Mouse (Mus musculus) liver, embryonic 16.5 days (tissue): ENCODE results near the gene Dsp. TPM values are rescaled to one million over a fixed set of nuclear protein-coding genes. Genes with fewer than 3 reads are reported as not detected.

Experiments used
- ATAC-seq: fragments of 200-750 bp; cut with Nextera tagmentation; 2 replicates; pipeline ENCODE4 v1.8.0; 2017; ENCODE audit warnings: low read depth, mild to moderate bottlenecking, moderate number of reproducible peaks, moderate library complexity
- H3K27ac ChIP-seq: fragments of 300-500 bp; sonication (generic); 2 replicates; pipeline ENCODE4 v1.5.1; 2014; ENCODE audit warnings: mild to moderate bottlenecking, low read length
- H3K27me3 ChIP-seq: fragments of 300-500 bp; sonication (generic); 2 replicates; pipeline ENCODE4 v1.6.1; 2014; ENCODE audit warnings: low read depth, low read length, mixed read lengths; ENCODE audit not compliant: control insufficient read depth, insufficient read depth
- H3K36me3 ChIP-seq: fragments of 300-500 bp; sonication (generic); 2 replicates; pipeline ENCODE4 v1.6.1; 2014; ENCODE audit warnings: mild to moderate bottlenecking; ENCODE audit not compliant: control insufficient read depth, insufficient read depth
- H3K4me1 ChIP-seq: fragments of 300-500 bp; sonication (generic); 2 replicates; pipeline ENCODE4 v1.6.1; 2014; ENCODE audit warnings: low read depth, low read length, mixed read lengths; ENCODE audit not compliant: control insufficient read depth
- H3K4me2 ChIP-seq: fragments of 300-500 bp; sonication (generic); 2 replicates; pipeline ENCODE4 v1.6.1; 2014; ENCODE audit warnings: low read depth, low read length, mixed read lengths
- H3K4me3 ChIP-seq: fragments of 300-500 bp; sonication (generic); 2 replicates; pipeline ENCODE4 v1.5.1; 2014; ENCODE audit warnings: low read depth, mild to moderate bottlenecking, low read length
- H3K9ac ChIP-seq: fragments of 300-500 bp; sonication (generic); 2 replicates; pipeline ENCODE4 v1.6.1; 2014; ENCODE audit warnings: low read depth, low read length
- H3K9me3 ChIP-seq: fragments of 300-500 bp; sonication (generic); replicated peaks from 2 replicates; pipeline ENCODE4 v1.6.1; 2016; ENCODE audit warnings: low read length; ENCODE audit not compliant: control insufficient read depth
- WGBS: fragments of 180-500 bp; shearing (Covaris S2); extraction: QIAGEN DNeasy Blood & Tissue Kit; methylation state at CpG from one replicate; pipeline ENCODE4 v1.1.7; 2014; ENCODE audit not compliant: insufficient replicate concordance; 5-methylcytosine and 5-hydroxymethylcytosine counted together
- polyA plus RNA-seq: library from polyadenylated mRNA; unstranded; fragments of >200 nt; fragmentation: Nextera tagmentation; extraction: Ambion mirVana; gene quantifications from 2 replicates; pipeline ENCODE4 v1.2.1, GENCODE M21; 2015

Gene Dsp
- polyA plus RNA-seq, 1 experiment from 2014 or later = 2.1 TPM

DNA sequence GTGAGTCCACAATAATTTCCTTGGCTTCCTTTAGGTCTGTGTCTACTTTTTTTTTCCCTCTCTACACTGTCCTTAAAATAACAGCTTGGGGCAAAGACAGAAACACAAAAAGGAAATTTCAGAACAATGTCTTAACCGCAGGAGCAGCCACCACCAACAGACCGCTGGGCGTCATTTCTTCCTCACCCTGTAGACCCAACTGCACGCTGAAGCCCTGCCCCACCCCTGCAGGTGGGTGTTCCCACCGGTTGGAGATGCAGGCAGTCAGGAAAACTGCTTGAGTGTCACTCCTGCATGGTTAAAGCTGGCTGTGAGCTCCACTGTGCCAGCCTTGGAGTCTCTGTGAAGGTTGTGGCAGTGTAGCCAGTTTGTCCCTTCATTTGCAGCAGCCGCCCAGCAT lies 6.5 kb downstream of the Dsp start:
- peaks cover 9% of the 10 kb centered on the region for H3K27me3 ChIP-seq
- no peaks in the 10 kb centered on the region; the same call in 1 of the 2 replicates for H3K4me1 ChIP-seq
- no peak overlapping the region for H3K27ac ChIP-seq
- H3K9ac ChIP-seq = no peak overlapping the region
- no peak overlapping the region for H3K4me2 ChIP-seq
- no peak for ATAC-seq
- H3K36me3 ChIP-seq = no peaks in the 10 kb centered on the region
- 14% methylated on average over 6 of the region's 6 CpGs for WGBS
- no peaks in the 10 kb centered on the region for H3K9me3 ChIP-seq
- no peak overlapping the region for H3K4me3 ChIP-seq

DNA sequence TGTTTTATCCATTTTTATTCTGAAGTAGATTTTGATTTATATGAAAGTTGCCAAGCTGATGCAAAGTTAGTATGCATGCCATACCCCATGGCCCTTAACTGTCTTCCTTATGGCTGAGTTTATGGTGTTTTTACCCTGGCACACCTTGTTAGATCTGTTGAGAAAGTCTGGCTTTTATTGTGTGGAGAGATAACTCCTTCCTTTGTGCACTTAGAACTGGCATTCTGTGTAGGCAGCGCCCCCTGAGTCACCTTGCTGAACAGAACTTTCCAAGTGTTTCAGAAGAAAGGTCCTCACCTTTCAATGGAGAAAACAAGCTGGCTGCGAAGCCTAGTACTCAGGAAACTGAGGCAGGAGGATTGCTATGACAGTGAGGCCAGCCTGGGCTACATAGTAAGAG lies 10.9 kb downstream of the Dsp start:
- peak overlapping the region; percentile 44; the same call in 1 of the 2 replicates for H3K27ac ChIP-seq

DNA sequence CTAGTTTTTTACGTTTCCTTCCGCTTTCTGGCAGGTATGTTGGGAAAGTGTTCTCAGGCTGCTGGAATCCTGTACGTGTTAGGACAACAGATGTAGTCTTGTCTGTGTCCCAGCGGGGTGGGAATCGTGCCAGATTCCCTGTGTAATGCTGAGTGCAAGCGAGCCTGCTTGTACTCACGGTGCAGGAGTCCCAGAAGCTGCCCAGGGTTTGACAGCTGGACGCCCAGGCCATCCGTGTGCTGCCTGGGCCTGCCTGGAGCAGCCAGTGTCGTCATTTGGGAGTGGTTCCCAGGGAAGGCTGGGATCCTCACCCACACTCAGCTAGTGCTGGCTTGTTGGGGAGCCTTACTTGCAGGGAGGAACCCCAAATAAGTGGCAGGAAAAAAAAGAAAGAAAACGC lies 11.6 kb downstream of the Dsp start:
- Histone ChIP-seq H3K9ac (no peak overlapping the region), H3K4me2 (no peak overlapping the region), H3K27me3 (no peaks in the 10 kb centered on the region), H3K9me3 (no peaks in the 10 kb centered on the region), H3K27ac (peak overlapping the region; percentile 44; the same call in 1 of the 2 replicates), H3K36me3 (no peaks in the 10 kb centered on the region), H3K4me3 (no peak overlapping the region), H3K4me1 (no peaks in the 10 kb centered on the region; the same call in 1 of the 2 replicates)
- WGBS = 52% methylated on average over 11 of the region's 11 CpGs
- ATAC-seq = peak; percentile 95

More for the DNA sequence above, 10.9 kb downstream of the Dsp start:
- H3K27me3 ChIP-seq = no peaks in the 10 kb centered on the region
- no peak for ATAC-seq
- H3K9me3 ChIP-seq = no peaks in the 10 kb centered on the region
- H3K4me2 ChIP-seq = no peak overlapping the region
- H3K4me3 ChIP-seq = no peak overlapping the region
- no peaks in the 10 kb centered on the region for H3K36me3 ChIP-seq
- H3K9ac ChIP-seq = no peak overlapping the region
- H3K4me1 ChIP-seq = no peaks in the 10 kb centered on the region; the same call in 1 of the 2 replicates
- WGBS = 62% methylated on average over 2 of the region's 2 CpGs

DNA sequence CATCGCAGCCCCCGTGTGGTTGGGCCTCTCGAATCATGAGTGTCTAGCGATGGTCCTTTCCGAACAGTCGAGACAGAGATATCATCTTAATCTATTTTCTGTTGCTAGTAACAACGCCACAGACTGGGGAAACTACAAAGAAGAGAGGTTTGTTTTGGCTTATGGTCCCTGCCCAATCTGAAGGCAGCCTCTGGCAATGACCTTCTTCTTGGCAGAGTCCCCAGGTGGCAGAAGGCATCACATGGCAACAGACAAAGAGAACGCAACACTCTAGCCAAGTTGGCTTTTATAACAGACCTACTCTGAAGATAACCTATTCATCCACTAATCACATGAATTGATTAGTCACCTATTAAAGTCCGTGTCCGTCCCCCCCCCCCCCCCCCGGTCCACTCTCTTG lies 13.8 kb downstream of the Dsp start:
- Histone ChIP-seq H3K4me2 (no peak overlapping the region), H3K4me1 (no peaks in the 10 kb centered on the region; the same call in 1 of the 2 replicates), H3K27me3 (no peaks in the 10 kb centered on the region), H3K4me3 (no peak overlapping the region), H3K9ac (no peak overlapping the region), H3K27ac (no peak overlapping the region), H3K36me3 (no peaks in the 10 kb centered on the region), H3K9me3 (no peaks in the 10 kb centered on the region)
- whole genome bisulfite sequencing = 75% methylated on average over 11 of the region's 11 CpGs
- no peak for ATAC-seq

DNA sequence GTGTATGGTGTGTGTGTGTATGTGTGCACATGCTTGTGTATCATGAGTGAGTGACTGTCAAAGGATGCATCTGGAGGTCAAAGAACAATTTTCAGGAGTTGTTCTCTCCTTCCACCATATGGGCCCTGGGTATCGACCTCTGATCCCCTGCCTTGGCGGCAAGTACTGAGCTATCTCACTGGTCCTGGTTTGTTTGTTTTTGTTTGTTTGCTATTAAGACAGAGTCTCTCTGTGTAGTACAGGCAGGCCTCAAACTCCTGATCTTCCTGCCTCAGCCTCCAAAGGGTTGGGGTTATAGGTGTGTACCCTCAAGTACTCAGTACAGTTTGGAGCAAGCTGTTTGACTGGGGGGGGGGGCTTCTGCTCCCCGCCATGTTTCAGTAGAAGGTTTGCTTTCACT lies 16.0 kb downstream of the Dsp start:
- no peak for ATAC-seq
- Histone ChIP-seq H3K4me3 (no peak overlapping the region), H3K27me3 (no peaks in the 10 kb centered on the region), H3K9me3 (no peaks in the 10 kb centered on the region), H3K36me3 (no peaks in the 10 kb centered on the region), H3K27ac (no peak overlapping the region), H3K9ac (no peak overlapping the region), H3K4me2 (no peak overlapping the region), H3K4me1 (peaks cover 2% of the 10 kb centered on the region; the same call in 1 of the 2 replicates)
- WGBS = 64% methylated on average over 3 of the region's 3 CpGs

DNA sequence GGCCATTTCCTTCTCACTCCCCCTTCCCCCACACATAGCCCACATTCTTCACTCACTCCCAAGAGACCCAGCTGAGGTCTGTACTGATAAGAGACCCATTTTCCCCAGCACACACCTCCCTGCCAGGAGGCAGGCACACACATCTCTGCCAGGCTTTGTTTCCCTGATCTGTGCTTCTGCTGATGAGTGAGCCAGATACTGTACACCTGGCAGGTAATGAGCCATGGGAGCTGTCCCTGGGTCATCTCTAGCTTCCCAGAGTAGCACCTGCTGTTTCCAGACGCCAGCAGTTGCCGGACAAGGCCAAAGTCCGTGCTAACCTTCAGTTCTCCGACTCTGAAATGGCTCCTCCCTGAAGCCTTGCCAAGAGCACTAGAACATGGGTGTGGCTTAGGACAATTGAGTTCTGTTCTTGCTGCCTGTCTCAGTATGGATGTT lies 19.6 kb downstream of the Dsp start:
- Histone ChIP-seq H3K9me3 (no peaks in the 10 kb centered on the region), H3K27me3 (no peaks in the 10 kb centered on the region), H3K9ac (no peak overlapping the region), H3K4me1 (peaks cover 2% of the 10 kb centered on the region; the same call in 1 of the 2 replicates), H3K4me2 (no peak overlapping the region), H3K36me3 (no peaks in the 10 kb centered on the region), H3K4me3 (no peak overlapping the region), H3K27ac (no peak overlapping the region)
- WGBS = 35% methylated on average over 4 of the region's 4 CpGs
- no peak for ATAC-seq

DNA sequence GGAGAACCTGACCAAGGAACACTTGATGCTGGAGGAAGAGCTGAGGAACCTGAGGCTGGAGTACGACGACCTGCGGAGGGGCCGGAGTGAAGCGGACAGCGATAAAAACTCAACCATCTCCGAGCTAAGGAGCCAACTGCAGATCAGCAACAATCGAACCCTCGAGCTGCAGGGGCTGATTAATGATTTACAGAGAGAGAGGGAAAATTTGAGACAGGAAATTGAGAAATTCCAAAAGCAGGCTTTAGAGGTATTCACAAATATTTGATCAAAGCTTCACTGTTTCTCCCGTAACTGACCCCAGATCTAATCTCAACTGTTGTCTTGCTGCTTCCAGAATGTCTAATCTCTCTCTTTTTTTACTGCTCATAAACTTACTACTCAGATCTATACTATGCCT lies 42.3 kb downstream of the Dsp start:
- ATAC-seq = peak; percentile 32; the same call in 1 of the 2 replicates
- H3K4me3 ChIP-seq = no peak overlapping the region; the same call in 1 of the 2 replicates

DNA sequence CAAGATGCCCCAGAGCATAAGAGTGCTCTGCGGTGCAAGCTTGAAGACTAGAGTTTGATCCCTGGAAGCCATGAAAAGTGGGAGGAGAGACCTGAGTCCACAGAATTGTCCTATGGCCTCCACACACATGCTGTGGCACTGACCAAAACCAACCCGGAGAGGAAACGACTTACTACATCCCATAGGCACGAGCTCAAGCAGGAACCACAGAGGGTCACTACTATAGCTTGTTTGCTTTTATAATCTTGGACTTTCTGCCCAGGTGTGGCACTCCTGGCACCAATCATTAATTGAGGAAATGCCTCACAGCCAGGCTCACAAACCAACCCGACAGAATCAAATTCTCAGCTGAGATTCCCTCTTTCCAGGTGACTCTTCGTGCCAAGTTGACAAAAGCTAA lies 50.3 kb downstream of the Dsp start:
- 52% methylated on average over 6 of the region's 6 CpGs for WGBS
- no peak for ATAC-seq
- H3K4me2 ChIP-seq = no peak overlapping the region

More for the DNA sequence above, 42.3 kb downstream of the Dsp start:
- H3K4me2 ChIP-seq = peak overlapping the region; percentile 2; the same call in 1 of the 2 replicates
- no peaks in the 10 kb centered on the region for H3K27me3 ChIP-seq
- no peak overlapping the region for H3K9ac ChIP-seq
- peaks cover 14% of the 10 kb centered on the region for H3K9me3 ChIP-seq
- H3K4me1 ChIP-seq = no peaks in the 10 kb centered on the region
- H3K36me3 ChIP-seq = peaks cover 49% of the 10 kb centered on the region
- 72% methylated on average over 10 of the region's 10 CpGs for WGBS
- H3K27ac ChIP-seq = peak overlapping the region; percentile 61

DNA sequence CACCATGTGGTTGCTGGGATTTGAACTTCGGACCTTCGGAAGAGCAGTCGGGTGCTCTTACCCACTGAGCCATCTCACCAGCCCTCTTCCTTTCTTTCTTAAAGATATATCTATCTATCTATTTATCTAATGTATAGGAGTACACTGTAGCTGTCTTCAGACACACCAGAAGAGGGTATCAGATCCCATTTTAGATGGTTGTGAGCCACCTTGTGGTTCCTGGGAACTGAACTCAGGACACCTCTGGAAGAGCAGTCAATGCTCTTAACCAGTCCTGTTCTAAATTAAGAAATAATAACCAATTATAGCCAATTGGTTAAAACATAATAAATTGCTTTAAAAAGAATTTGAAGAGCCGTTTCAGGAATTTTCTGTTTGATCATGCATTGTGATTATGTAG lies 53.1 kb downstream of the Dsp start:
- peaks cover 12% of the 10 kb centered on the region for H3K4me1 ChIP-seq
- no peaks in the 10 kb centered on the region for H3K9me3 ChIP-seq
- WGBS = 47% methylated on average over 4 of the region's 4 CpGs
- no peaks in the 10 kb centered on the region for H3K27me3 ChIP-seq
- no peak overlapping the region for H3K27ac ChIP-seq
- no peaks in the 10 kb centered on the region for H3K36me3 ChIP-seq
- no peak for ATAC-seq
- peak overlapping the region; percentile 90 for H3K4me2 ChIP-seq
- no peak overlapping the region for H3K9ac ChIP-seq
- peak overlapping the region; percentile 97 for H3K4me3 ChIP-seq

More for the DNA sequence above, 50.3 kb downstream of the Dsp start:
- Histone ChIP-seq H3K36me3 (peaks cover 11% of the 10 kb centered on the region), H3K27me3 (no peaks in the 10 kb centered on the region), H3K4me1 (peaks cover 8% of the 10 kb centered on the region), H3K9me3 (peaks cover 4% of the 10 kb centered on the region; the same call in 1 of the 2 replicates), H3K9ac (no peak overlapping the region), H3K27ac (no peak overlapping the region), H3K4me3 (no peak overlapping the region)
